Mouse (Mus musculus) embryonic facial prominence, embryonic 15.5 days (tissue): ENCODE results near the gene Gaa. TPM values are rescaled to one million over a fixed set of nuclear protein-coding genes. Genes with fewer than 3 reads are reported as not detected.

Experiments used
- polyA plus RNA-seq: library from polyadenylated mRNA; unstranded; fragments of >200 nt; fragmentation: Nextera tagmentation; extraction: Ambion mirVana; gene quantifications from 2 replicates; pipeline ENCODE4 v1.2.1, GENCODE M21; 2015

Gene Gaa
- polyA plus RNA-seq, 1 experiment from 2014 or later: 90.1 TPM

Other genes with a start within 250 kb of the Gaa start
- gene Cbx2, start 244.9 kb upstream of the Gaa start, polyA plus RNA-seq: 35.2 and 37.0 TPM in 2 replicates
- 9.2 and 10.3 TPM in 2 replicates for gene Cbx8, start 226.9 kb upstream of the Gaa start, polyA plus RNA-seq
- 17.2 and 21.4 TPM in 2 replicates for gene Cbx4, start 181.7 kb upstream of the Gaa start, polyA plus RNA-seq
- gene Tbc1d16, start 39.4 kb upstream of the Gaa start, polyA plus RNA-seq: 15.3 and 16.0 TPM in 2 replicates
- gene Ccdc40, start 39.3 kb upstream of the Gaa start, polyA plus RNA-seq: 10.3 and 13.0 TPM in 2 replicates
- gene Eif4a3, start 32.2 kb downstream of the Gaa start, polyA plus RNA-seq: 329 and 338 TPM in 2 replicates
- 4.0 and 4.3 TPM in 2 replicates for gene Card14, start 39.9 kb downstream of the Gaa start, polyA plus RNA-seq
- gene Sgsh, start 87.6 kb downstream of the Gaa start, polyA plus RNA-seq: 6.5 and 6.7 TPM in 2 replicates
- gene Slc26a11, start 87.7 kb downstream of the Gaa start, polyA plus RNA-seq: 10.8 and 11.7 TPM in 2 replicates
- gene Rnf213, start 125.2 kb downstream of the Gaa start, polyA plus RNA-seq: 3.3 and 3.5 TPM in 2 replicates
- gene Endov, start 223.5 kb downstream of the Gaa start, polyA plus RNA-seq: 13.1 and 18.6 TPM in 2 replicates